Mouse (Mus musculus) heart, postnatal 0 days (tissue): Measurements from ENCODE around the gene Gm49661. TPM values are rescaled to one million over a fixed set of nuclear protein-coding genes. Genes with fewer than 3 reads are reported as not detected.

Experiments used
- ATAC-seq: fragments of 200-750 bp; cut with Nextera tagmentation; 2 replicates; pipeline ENCODE4 v1.8.0; 2017; ENCODE audit warnings: low read depth, moderate number of reproducible peaks, moderate library complexity; ENCODE audit not compliant: insufficient read depth
- DNase-seq: peaks from one replicate; pipeline ENCODE4 v3.0.0-alpha.2; 2016; ENCODE audit warnings: low spot score
- H3K27ac ChIP-seq: fragments of 300-500 bp; sonication (generic); 2 replicates; pipeline ENCODE4 v1.5.1; 2014; ENCODE audit warnings: low read depth, mild to moderate bottlenecking
- H3K27me3 ChIP-seq: fragments of 300-500 bp; sonication (generic); 2 replicates; pipeline ENCODE4 v1.6.1; 2014; ENCODE audit warnings: low read length, mixed read lengths; ENCODE audit not compliant: control insufficient read depth, insufficient read depth
- H3K36me3 ChIP-seq: fragments of 300-500 bp; sonication (generic); replicated peaks from 2 replicates; pipeline ENCODE4 v1.6.1; 2014; ENCODE audit warnings: low read length, mixed read lengths; ENCODE audit not compliant: control insufficient read depth, insufficient read depth
- H3K4me1 ChIP-seq: fragments of 300-500 bp; sonication (generic); 2 replicates; pipeline ENCODE4 v1.6.1; 2014; ENCODE audit warnings: antibody characterized with exemption; ENCODE audit not compliant: control insufficient read depth, insufficient read depth
- H3K4me2 ChIP-seq: fragments of 300-500 bp; sonication (generic); 2 replicates; pipeline ENCODE4 v1.6.1; 2014; ENCODE audit warnings: low read depth, mild to moderate bottlenecking, low read length, moderate library complexity
- H3K4me3 ChIP-seq: fragments of 300-500 bp; sonication (generic); 2 replicates; pipeline ENCODE4 v1.5.1; 2014; ENCODE audit warnings: low read depth, low read length
- H3K9ac ChIP-seq: fragments of 300-500 bp; sonication (generic); replicated peaks from 2 replicates; pipeline ENCODE4 v1.6.1; 2014; ENCODE audit warnings: low read depth, low read length, mixed read lengths
- H3K9me3 ChIP-seq: fragments of 300-500 bp; sonication (generic); replicated peaks from 2 replicates; pipeline ENCODE4 v1.6.1; 2016; ENCODE audit warnings: low read length; ENCODE audit not compliant: control insufficient read depth
- CTCF ChIP-seq: IDR thresholded peaks from 2 replicates; pipeline ENCODE4 v1.5.1; 2016; ENCODE audit warnings: antibody characterized with exemption, control low read depth, low read depth
- EP300 ChIP-seq: IDR thresholded peaks from 2 replicates; pipeline ENCODE4 v1.6.1; 2016; ENCODE audit warnings: antibody characterized with exemption, low read depth
- whole genome bisulfite sequencing: fragments of 180-500 bp; shearing (Covaris S2); extraction: QIAGEN DNeasy Blood & Tissue Kit; methylation state at CpG from one replicate; pipeline ENCODE4 v1.1.7; 2014; 5-methylcytosine and 5-hydroxymethylcytosine counted together
- polyA plus RNA-seq: library from polyadenylated mRNA; unstranded; fragments of >200 nt; fragmentation: Nextera tagmentation; extraction: Ambion mirVana; gene quantifications from 2 replicates; pipeline ENCODE4 v1.2.1, GENCODE M21; 2015
- total RNA-seq: library from RNA; depleted of rRNA; stranded (reverse); fragments of >200 nt; gene quantifications from 2 replicates; pipeline ENCODE4 v1.2.3, GENCODE M21; 2014; ENCODE audit warnings: low replicate concordance

Gm49661 gene
- total and polyA plus RNA-seq, 2 experiments from 2014 or later, result not detected

- no peak for TF ChIP-seq CTCF
- no peak for TF ChIP-seq EP300
- Histone ChIP-seq H3K9ac (no peak overlapping the region), H3K27ac (peak overlapping the region; percentile 24; the same call in 1 of the 2 replicates), H3K4me1 (peaks cover 30% of the 10 kb centered on the region), H3K9me3 (no peaks in the 10 kb centered on the region), H3K4me2 (no peak overlapping the region), H3K4me3 (no peak overlapping the region), H3K27me3 (no peaks in the 10 kb centered on the region), H3K36me3 (peaks cover 20% of the 10 kb centered on the region)
- 86% methylated on average over 13 of the region's 13 CpGs for WGBS
- DNase-seq (no peak), ATAC-seq (no peak)
Observed at GRCm38 (mm10) chr8:84967532-84968304, 1.5 kb downstream of the Gm49661 start.

DNA sequence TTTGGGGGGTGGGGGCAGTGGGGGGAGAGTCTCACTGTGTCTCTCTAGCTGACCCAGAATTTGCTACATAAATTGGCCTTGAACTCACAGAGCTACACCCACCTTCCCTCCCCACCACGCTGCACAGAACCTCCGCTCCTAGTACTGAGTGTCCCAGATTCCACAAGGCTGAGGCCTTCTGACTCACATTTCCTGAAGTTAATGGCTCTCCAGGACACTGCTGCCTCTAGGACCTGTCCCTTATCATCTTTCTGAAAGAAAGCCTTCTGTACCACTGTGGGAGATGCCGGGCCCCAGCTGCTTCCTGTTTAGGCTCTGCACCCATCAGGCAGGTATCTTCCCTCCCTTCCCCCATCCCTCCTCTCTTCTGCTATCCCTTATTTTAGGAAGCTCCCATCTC, 2.6 kb downstream of the Gm49661 start:
- DNase-seq (peak; percentile 51), ATAC-seq (peak; percentile 9; the same call in 1 of the 2 replicates)
- 33% methylated on average over 3 of the region's 3 CpGs for WGBS
- TF ChIP-seq EP300, result 0 out of 2 replicates have a peak, but pooled peaks have one; percentile 15
- TF ChIP-seq CTCF, result no peak
- H3K27me3 ChIP-seq, result no peaks in the 10 kb centered on the region
- H3K4me2 ChIP-seq, result peak overlapping the region; percentile 27; the same call in 1 of the 2 replicates
- H3K9me3 ChIP-seq, result no peaks in the 10 kb centered on the region
- peak overlapping the region; percentile 71 for H3K27ac ChIP-seq
- no peak overlapping the region for H3K4me3 ChIP-seq
- peaks cover 10% of the 10 kb centered on the region for H3K36me3 ChIP-seq
- H3K4me1 ChIP-seq, result peaks cover 30% of the 10 kb centered on the region
- H3K9ac ChIP-seq, result no peak overlapping the region

GRCm38 (mm10) chr8:84965731-84966291, 3.4 kb downstream of the Gm49661 start:
- ATAC-seq, result peak; percentile 90
- peak overlapping the region; percentile 92 for H3K4me2 ChIP-seq
- H3K36me3 ChIP-seq, result 0 out of 2 replicates have a peak, but pooled peaks cover 3% of the 10 kb centered on the region
- no peaks in the 10 kb centered on the region for H3K27me3 ChIP-seq
- H3K9ac ChIP-seq, result peak overlapping the region; percentile 54
- no peaks in the 10 kb centered on the region for H3K9me3 ChIP-seq
- peak; percentile 98 for DNase-seq
- peak overlapping the region; percentile 68 for H3K4me3 ChIP-seq
- peaks cover 28% of the 10 kb centered on the region for H3K4me1 ChIP-seq
- WGBS, result under 1% methylated on average over 41 of the region's 41 CpGs
- TF ChIP-seq EP300, result no peak
- 0 out of 2 replicates have a peak, but pooled peaks have one; percentile 8 for TF ChIP-seq CTCF
- peak overlapping the region; percentile 71 for H3K27ac ChIP-seq

- no peaks in the 10 kb centered on the region for H3K9me3 ChIP-seq
- no peak overlapping the region for H3K4me2 ChIP-seq
- DNase-seq (no peak), ATAC-seq (no peak)
- H3K27me3 ChIP-seq, result no peaks in the 10 kb centered on the region
- H3K36me3 ChIP-seq, result 0 out of 2 replicates have a peak, but pooled peaks cover 3% of the 10 kb centered on the region
- no peak overlapping the region for H3K27ac ChIP-seq
- no peak for TF ChIP-seq CTCF
- no peak for TF ChIP-seq EP300
- H3K4me3 ChIP-seq, result no peak overlapping the region
- H3K4me1 ChIP-seq, result peaks cover 21% of the 10 kb centered on the region
- 85% methylated on average over 4 of the region's 4 CpGs for WGBS
- H3K9ac ChIP-seq, result no peak overlapping the region
Observed at GRCm38 (mm10) chr8:84963952-84964351, 5.3 kb downstream of the Gm49661 start.

DNA sequence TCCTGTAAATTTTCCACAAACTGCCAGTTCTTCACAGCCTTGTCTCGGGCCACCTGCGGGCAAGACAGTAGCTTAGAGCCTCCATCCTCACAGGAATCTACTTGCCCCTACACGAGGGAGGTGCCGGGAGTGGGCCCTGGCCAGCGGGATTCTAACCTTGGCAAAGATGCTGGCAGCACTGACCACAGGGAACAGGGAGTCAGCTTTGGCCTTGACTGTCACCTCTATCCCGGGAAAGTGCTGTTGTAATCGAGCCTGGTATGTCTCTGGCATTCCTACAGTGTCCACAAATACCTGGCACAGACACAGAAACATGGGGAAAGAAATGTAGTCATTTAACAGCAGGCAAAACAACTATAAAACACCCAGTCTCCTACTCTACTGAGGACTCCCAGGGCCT, 9.4 kb downstream of the Gm49661 start:
- peak; percentile 84 for ATAC-seq
- Histone ChIP-seq H3K27me3 (no peaks in the 10 kb centered on the region), H3K36me3 (peaks cover 16% of the 10 kb centered on the region; the same call in 1 of the 2 replicates), H3K4me3 (no peak overlapping the region), H3K9ac (no peak overlapping the region), H3K4me1 (no peaks in the 10 kb centered on the region), H3K4me2 (no peak overlapping the region), H3K27ac (peak overlapping the region; percentile 76), H3K9me3 (no peaks in the 10 kb centered on the region)
- WGBS, result 56% methylated on average over 7 of the region's 7 CpGs
- DNase-seq, result peak; percentile 44
- TF ChIP-seq EP300 (no peak), CTCF (no peak)
